Comparison of ENCODE assay signal across 22 mouse cellular contexts in the genomic region with DNA sequence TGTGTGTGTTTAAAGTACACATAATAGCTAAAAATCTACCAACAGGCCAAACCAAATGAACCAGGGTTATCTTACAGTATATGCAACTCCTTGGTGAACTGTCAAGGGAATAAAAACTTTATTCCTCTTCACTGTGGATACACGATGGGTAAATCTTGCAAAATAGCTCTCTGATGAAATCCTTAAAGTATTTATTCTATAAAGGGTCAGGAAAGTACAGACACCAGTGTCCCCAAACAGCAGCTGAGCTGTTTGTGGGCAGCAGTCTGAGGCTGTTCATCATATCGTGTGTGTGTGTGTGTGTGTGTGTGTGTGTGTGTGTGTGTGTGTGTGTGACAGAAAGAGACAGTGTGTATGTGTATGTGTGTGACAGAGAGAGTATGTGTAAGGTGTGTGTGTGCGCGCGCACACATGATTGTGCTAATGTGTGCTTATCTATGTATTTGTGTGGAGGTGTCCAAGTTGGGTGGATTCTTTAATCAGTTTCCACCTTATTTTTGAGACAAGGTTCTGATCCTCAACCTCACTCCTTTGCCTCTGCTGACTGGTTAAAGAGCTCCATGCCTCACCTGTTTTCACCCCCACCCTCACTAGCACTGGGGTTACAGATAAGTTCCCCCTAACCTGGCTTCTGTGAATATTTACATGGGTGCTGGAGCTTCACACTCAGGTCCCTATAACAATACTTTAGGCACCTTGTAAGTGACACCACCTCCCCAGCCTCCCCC.
DNase-seq lines count a peak whose midpoint lies in the region; ATAC-seq lines count a peak whose summit lies in the region.
"Had no signal": no experiment of that assay in that cellular context is flagged by ENCODE, and none has a peak within 500 bp of the region (broad histone marks: within the 10 kb centered on the region; RNA-seq: fewer than 3 reads in every experiment).

No protein-coding gene starts in this region.

- no peaks in the 10 kb centered on the region for H3K36me3 ChIP-seq in liver, embryonic 11.5 days (ENCODE audit: control insufficient read depth, insufficient read depth, low read length)
- H3K36me3 ChIP-seq in liver, embryonic 13.5 days: no peaks in the 10 kb centered on the region
- H3K36me3 ChIP-seq: embryonic facial prominence, embryonic 10.5 days; forebrain, embryonic 15.5 days; heart, embryonic 10.5 days; hindbrain, embryonic 12.5 days had no signal

- no peak overlapping the region for H3K4me3 ChIP-seq in liver, embryonic 11.5 days (ENCODE audit: low read depth, low read length)
- no peak overlapping the region for H3K4me3 ChIP-seq in liver, embryonic 13.5 days (replicated peaks)
- H3K4me3 ChIP-seq: embryonic facial prominence, embryonic 10.5 days; forebrain, embryonic 15.5 days; heart, embryonic 10.5 days; hindbrain, embryonic 12.5 days had no signal

- no peaks in the 10 kb centered on the region for H3K9me3 ChIP-seq in liver, embryonic 11.5 days (ENCODE audit: control insufficient read depth, low read length)
- H3K9me3 ChIP-seq in liver, embryonic 13.5 days (replicated peaks): no peaks in the 10 kb centered on the region
- H3K9me3 ChIP-seq: embryonic facial prominence, embryonic 10.5 days; forebrain, embryonic 15.5 days; heart, embryonic 10.5 days; hindbrain, embryonic 12.5 days had no signal

- no peak overlapping the region for H3K4me2 ChIP-seq in liver, embryonic 11.5 days
- H3K4me2 ChIP-seq in liver, embryonic 13.5 days: no peak overlapping the region
- H3K4me2 ChIP-seq: forebrain, embryonic 15.5 days; hindbrain, embryonic 12.5 days had no signal

- 82% methylated on average over 5 of the region's 5 CpGs for WGBS in liver, embryonic 11.5 days
- WGBS in liver, embryonic 13.5 days (ENCODE audit: insufficient replicate concordance): 68% methylated on average over 5 of the region's 5 CpGs

- H3K9ac ChIP-seq in liver, embryonic 11.5 days (ENCODE audit: low read depth, low read length): no peak overlapping the region
- no peak overlapping the region for H3K9ac ChIP-seq in liver, embryonic 13.5 days
- H3K9ac ChIP-seq: forebrain, embryonic 15.5 days; hindbrain, embryonic 12.5 days had no signal

- no peak for DNase-seq in liver, embryonic 11.5 days (ENCODE audit: low spot score)
- DNase-seq in liver: no peak
- no peak for DNase-seq in liver, embryonic 13.5 days
- no peak for DNase-seq in layer of hippocampus, postnatal 36 days
- DNase-seq in ovary, postnatal 14 days (ENCODE audit: low spot score): no peak
- DNase-seq in left cerebral cortex, adult 11 months (ENCODE audit: low spot score): no peak
- DNase-seq: adrenal gland, postnatal 14 days; cerebellum, adult 18-20 months; cerebellum, adult 9-11 months; cerebellum, postnatal 36 days; gastrocnemius, postnatal 36 days; heart, adult 18-20 months; heart, postnatal 10 days; heart, postnatal 4 days had no signal

- H3K4me1 ChIP-seq in liver, embryonic 11.5 days (replicated peaks; ENCODE audit: control insufficient read depth, insufficient read depth, low read length): no peaks in the 10 kb centered on the region
- H3K4me1 ChIP-seq in liver, embryonic 13.5 days (replicated peaks): peaks cover 7% of the 10 kb centered on the region
- H3K4me1 ChIP-seq: embryonic facial prominence, embryonic 10.5 days; forebrain, embryonic 15.5 days; heart, embryonic 10.5 days; hindbrain, embryonic 12.5 days had no signal

- H3K27me3 ChIP-seq in liver, embryonic 11.5 days (replicated peaks; ENCODE audit: control insufficient read depth, insufficient read depth, low read length): no peaks in the 10 kb centered on the region
- no peaks in the 10 kb centered on the region for H3K27me3 ChIP-seq in liver, embryonic 13.5 days
- H3K27me3 ChIP-seq: CH12.LX; forebrain, embryonic 15.5 days; hindbrain, embryonic 12.5 days had no signal

- H3K27ac ChIP-seq in liver, embryonic 11.5 days (ENCODE audit: low read depth, low read length): no peak overlapping the region
- no peak overlapping the region for H3K27ac ChIP-seq in liver, embryonic 13.5 days
- H3K27ac ChIP-seq: embryonic facial prominence, embryonic 10.5 days; forebrain, embryonic 15.5 days; heart, embryonic 10.5 days; hindbrain, embryonic 12.5 days had no signal

- ATAC-seq in liver, embryonic 11.5 days (replicated peaks; ENCODE audit: low FRiP score): peak; percentile 66
- ATAC-seq in common myeloid progenitor, adult 5-6 weeks (replicated peaks; ENCODE audit: low read depth, poor library complexity, severe bottlenecking): peak; percentile 36; the same call in 1 of the 2 replicates
- peak; percentile 64 for ATAC-seq in liver, embryonic 13.5 days (ENCODE audit: low read depth)
- peak; percentile 63 for ATAC-seq in megakaryocyte progenitor cell, adult 5-6 weeks (replicated peaks; ENCODE audit: poor library complexity)
- ATAC-seq: forebrain, embryonic 15.5 days; hindbrain, embryonic 16.5 days had no signal
